Mouse (Mus musculus): ENCODE results near the gene Rexo5.

DNA sequence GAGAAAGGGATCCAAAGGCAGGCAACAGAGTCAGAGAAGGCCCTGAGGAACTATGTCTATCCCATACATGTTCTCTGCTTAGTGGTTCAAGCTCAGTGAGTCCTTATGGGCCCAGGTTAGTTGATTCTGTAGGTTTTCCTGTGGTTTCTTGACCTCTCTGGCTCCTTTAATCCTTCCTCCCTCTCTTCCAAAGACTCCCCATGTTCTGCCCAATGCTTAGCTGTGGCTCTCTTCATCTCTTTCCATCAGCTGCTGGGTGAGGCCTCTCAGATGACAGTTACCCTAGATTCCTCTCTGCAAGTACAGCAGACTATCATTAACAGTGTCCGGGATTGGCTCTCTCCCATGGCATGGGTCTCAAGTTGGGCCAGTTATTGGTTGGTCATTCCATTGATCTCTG is 41.6 kb downstream of the Rexo5 start:
- no peak for TF ChIP-seq CTCF (IDR thresholded peaks at IDR 0.05; ENCODE audit: insufficient read depth, low read depth, low read length)
- no peak for TF ChIP-seq POLR2A (IDR thresholded peaks at IDR 0.05; ENCODE audit: insufficient read depth, low read depth, low read length)
